Mouse (Mus musculus) brain, embryonic 14.5 days (tissue): ENCODE measurements around the gene Dpm3. TPM values are rescaled to one million over a fixed set of nuclear protein-coding genes. Genes with fewer than 3 reads are reported as not detected.
A peak's percentile ranks its signal among the peaks of the same experiment; 100 is the strongest.

Experiments
- DNase-seq: peaks from one replicate; pipeline ENCODE4 v3.0.0-alpha.2; 2011; ENCODE audit warnings: low read depth
- CTCF ChIP-seq: fragments of 200-500 bp; IDR thresholded peaks from 2 replicates; pipeline ENCODE4 v1.5.1; 2012; ENCODE audit warnings: inconsistent platforms, mild to moderate bottlenecking, moderate library complexity, borderline replicate concordance; ENCODE audit not compliant: insufficient read depth, insufficient read length; ENCODE audit errors: extremely low read depth
- POLR2A ChIP-seq: fragments of 200-500 bp; IDR thresholded peaks from 2 replicates; pipeline ENCODE4 v1.6.1; 2012; ENCODE audit warnings: mild to moderate bottlenecking, inconsistent platforms, borderline replicate concordance; ENCODE audit not compliant: poor library complexity, insufficient read depth, insufficient read length, severe bottlenecking; ENCODE audit errors: extremely low read depth
- polyA plus RNA-seq: library from polyadenylated mRNA; depleted of rRNA; stranded (reverse); fragments of >200 nt; gene quantifications from 2 replicates; pipeline ENCODE4 v1.2.3, GENCODE M21; 2012

The Dpm3 gene
- polyA plus RNA-seq, 1 experiment: 145 TPM

DNA sequence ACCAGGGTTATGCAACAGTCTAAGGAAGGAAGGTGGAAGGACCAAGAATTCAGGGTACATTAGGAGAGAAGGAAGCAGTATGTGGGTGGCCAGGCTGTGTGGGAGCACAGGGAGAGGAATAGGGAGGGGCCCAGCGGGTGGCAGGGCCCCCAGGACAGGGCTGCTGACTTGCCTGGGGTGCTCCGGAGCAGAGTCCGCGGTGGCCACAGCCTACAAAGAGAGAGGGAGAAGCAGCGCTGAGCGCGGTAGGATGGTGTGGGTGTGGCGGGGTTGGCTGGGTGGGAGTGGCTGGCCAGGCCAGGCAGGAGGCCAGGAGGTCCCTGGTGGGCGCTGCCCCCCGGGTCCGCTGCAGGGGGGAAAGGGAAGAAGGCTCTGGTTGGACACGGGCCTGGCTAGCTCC, 20.7 kb upstream of the Dpm3 start:
- no peak for TF ChIP-seq CTCF
- no peak for TF ChIP-seq POLR2A
- no peak for DNase-seq

DNA sequence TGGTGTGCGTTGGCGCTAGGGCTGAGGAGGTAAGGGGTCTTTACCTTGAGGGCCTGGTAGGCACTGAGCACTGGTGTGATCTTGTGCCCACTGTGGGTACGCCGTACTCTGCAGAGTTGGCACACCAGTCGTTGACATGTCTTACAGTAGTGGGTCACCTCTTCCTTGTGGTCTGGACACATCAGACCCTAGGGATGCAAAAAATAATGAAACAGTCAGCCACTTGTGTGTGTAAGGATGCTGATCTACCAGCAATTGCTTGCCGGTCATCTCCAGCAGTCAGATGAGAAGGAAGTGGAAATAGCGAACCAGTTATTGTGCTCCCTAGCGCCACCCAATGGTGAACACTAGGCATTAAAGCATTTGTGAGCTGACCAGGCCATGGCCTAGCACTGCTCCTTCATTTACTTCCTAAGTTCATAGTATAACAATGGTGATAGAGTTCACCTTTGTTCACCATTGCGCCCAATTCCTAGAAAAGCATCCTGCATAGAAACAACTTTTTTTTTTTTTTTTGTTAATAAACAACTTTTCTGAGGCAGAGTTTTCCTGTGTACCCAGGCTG, 16.7 kb upstream of the Dpm3 start:
- TF ChIP-seq CTCF (peak; percentile 70; the same call in 1 of the 2 replicates), POLR2A (no peak)
- peak; percentile 69 for DNase-seq

DNA sequence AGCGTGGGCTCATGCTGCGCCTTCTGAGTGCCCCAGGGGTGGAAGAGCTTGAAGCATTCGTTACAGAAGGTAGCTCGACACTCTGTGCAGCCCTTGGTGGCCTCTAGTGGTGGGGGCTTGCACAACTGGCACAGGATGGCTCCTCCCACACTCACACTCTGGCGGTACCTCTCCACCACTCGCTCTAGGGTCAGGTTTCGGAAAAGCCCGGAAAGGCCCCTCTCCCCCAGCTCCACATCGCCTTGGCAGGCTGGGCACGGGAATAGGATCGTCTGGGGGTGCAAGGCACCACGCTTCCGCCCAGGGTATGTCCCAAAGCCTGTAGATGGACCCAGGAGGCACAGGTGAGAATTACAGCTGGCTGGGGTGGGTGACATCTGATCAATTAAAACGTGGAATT, 15.5 kb upstream of the Dpm3 start:
- peak; percentile 66 for DNase-seq
- no peak for TF ChIP-seq POLR2A
- TF ChIP-seq CTCF: peak; percentile 56; the same call in 1 of the 2 replicates

DNA sequence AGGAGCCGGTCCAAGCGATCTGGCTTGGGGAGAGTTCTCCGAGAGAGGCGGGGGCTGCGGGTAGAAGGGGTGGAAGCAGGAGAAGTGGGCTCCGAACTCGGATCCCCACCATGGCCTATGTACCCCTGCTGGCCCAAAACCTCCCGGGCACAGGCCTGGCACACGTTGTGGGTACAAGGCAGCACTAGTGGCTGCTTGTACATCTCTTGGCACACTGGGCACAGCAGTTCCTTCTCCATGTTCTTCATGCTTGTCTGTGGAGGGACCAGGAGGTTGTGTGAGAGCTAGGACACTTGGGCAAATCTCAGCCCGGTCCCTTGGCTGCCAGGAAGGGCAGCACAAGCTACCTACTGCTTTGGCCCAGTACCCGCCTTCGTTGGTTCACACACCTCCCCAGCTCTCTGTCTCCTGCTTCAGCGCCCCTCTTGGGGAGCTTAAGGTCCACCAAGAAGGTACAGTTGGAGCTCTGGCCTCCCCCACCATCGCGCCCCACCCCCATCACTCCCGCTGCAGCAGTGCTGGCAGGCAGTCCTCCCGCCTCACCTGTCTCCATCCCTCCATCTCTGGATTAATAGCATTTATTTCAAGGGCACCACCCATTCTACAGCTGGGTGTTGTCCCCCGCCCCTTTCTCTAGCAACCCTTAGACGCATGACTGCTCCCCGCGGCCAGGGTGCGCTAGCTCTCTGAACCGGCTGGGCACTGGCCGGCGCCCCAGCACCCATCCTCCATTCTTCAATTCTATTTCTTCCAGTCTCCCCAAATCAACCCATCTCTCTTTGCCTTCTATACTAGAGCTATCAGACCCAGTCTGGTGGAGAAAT, 14.8 kb upstream of the Dpm3 start:
- DNase-seq: peak; percentile 31
- TF ChIP-seq CTCF (peak; percentile 31; the same call in 1 of the 2 replicates), POLR2A (no peak)

DNA sequence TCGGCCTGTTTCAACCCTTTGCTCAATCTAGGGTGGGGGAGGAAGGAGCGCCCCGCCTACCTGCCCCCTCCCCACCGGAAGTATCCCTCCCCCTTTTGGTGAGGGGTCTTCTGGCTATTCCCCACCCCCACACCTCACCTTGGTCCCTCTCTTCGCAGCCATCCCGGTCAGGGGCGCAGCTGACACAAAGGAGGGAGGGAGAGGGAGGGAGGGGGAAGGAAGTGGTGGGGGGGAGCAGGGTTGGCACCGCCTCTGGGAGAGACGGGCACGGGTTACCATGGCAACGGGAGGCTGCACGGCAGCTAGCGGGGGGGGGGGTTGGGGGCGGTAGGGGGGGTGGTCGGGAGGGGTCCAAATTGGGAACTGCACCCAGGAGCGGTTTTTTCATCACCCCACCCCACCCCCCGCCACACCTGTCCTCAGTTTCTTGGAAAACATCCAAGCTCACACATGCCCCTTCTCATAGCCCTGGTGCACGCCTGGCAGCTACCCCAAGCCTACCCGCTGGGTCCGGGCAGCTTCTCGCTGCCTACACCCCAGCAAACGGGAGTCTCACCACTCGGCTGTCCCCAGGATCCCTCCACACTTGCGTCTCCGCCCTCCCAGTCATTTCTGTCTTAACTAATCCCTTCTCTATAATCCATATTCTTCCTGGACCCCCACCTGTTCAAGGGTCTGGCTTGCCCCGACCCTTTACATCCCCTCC, 14.0 kb upstream of the Dpm3 start:
- no peak for TF ChIP-seq CTCF
- TF ChIP-seq POLR2A: peak; percentile 18; the same call in 1 of the 2 replicates
- peak; percentile 96 for DNase-seq

DNA sequence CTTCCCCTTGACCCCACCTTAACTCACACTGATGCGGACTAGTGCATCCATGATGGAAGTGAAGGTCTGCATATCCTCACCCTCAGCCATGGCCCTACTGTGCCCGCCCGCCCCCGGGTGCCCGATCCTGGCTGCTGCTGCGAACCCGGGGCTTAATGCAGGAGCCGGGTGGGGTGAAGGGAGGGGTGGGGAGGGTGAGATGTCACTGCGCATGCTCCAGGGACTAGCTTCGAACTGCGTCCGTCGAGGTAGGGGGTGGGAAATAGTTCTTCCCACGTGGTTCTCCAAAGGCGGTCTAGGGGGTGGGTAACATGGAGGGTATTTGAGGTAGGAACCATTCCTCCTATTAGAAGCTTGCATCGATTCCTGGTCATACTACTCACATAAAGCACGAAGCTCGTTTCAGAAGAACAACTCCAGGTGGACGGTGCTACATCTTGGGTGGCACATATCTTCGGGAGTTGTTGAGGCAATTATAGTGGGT, 13.4 kb upstream of the Dpm3 start, which contains the start of gene Krtcap2:
Gene Krtcap2, plus strand, starts transcription at position 279 of the 484 bp plus-strand sequence.
- peak; percentile 94 for DNase-seq
- TF ChIP-seq POLR2A: no peak
- no peak for TF ChIP-seq CTCF

DNA sequence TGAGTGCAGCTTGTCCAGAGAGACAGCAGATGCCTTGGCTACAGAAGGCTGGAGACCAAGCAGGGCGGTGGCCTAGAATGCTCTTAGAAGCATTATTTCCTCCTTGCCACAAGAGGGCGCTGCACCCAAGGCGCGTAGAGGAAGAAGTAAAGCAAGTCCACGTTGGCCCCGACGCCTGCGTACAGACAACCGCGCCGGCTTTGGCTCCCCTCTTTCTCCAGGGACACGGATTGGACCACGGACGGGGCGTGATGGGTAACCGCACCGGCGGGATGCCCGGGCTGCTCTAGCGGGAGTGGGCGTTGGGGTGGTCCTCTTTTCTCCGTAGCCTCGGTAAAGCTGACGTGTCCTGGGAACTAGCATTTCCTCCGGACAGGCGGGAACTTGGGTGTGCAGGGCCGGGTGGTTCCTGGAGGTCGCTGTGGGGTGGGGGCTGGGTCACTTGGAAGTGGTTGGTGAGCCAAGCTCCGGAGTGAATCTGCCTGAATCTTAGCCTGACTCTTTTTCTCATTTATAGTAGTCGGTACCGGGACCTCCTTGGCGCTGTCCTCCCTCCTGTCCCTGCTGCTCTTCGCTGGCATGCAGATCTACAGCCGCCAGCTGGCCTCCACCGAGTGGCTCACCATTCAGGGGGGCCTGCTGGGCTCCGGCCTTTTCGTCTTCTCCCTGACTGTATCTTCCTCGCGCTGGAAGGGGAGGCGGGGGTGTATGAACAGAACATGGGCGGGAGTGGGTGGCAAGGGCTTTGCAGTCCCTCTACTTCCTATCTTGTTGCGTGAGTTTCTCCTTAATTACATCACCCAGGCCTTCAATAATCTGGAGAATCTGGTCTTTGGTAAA, 12.7 kb upstream of the Dpm3 start, which contains the start of gene Trim46:
Gene Trim46, minus strand, starts transcription at position 49 of the 840 bp plus-strand sequence.
- peak; percentile 18; the same call in 1 of the 2 replicates for TF ChIP-seq POLR2A
- peak; percentile 96 for TF ChIP-seq CTCF
- DNase-seq: peak; percentile 97

DNA sequence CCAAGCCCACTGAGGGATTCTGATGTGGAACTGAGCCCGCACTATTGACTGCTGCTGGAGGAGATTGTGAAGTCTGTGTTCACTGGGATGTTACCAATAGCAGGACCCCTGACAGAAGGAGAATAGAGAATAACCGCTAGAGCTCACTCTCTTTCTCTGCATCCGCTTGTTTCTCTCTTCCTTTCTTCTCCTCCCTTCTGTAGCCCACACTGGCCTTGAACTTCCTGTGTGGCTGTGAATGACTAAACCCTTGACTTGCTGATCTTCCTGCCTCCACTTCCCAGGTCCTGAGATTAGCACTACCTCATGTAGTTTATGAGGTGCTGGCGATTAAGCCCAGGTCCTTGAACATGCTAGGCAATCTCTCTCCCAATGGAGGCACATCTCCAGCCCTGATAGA, 11.7 kb upstream of the Dpm3 start:
- no peak for DNase-seq
- TF ChIP-seq CTCF: no peak
- no peak for TF ChIP-seq POLR2A

DNA sequence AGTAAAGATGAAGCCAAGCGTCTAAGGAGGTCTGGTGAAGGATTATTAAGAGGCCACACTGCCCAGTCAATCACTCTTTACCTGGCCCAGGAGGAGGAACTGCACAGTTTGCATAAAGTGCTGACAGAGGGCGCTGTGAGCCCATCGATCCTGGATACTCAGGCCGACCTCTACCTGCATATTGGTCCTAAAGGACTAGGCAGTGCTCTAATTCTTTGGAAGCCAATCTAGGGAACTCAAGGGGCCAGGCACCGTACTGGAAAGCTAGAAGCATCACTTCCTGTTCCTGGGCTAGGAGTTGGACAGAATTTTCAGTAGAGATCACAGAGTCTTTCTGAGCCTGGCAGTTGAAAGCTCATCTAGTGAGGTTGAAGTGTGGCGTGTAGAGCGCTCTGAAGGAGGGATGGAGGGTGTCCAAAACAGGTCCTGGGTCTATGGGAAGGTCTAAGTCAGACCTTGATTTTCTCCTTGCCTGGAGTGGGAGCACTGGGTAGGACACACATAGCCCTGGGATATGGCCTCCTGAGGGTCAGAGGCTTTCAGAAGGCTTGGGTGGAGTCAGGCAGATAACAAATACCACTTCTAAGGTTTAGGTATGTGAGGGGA, 8.6 kb upstream of the Dpm3 start:
- TF ChIP-seq CTCF (peak; percentile 63), POLR2A (no peak)
- peak; percentile 62 for DNase-seq

DNA sequence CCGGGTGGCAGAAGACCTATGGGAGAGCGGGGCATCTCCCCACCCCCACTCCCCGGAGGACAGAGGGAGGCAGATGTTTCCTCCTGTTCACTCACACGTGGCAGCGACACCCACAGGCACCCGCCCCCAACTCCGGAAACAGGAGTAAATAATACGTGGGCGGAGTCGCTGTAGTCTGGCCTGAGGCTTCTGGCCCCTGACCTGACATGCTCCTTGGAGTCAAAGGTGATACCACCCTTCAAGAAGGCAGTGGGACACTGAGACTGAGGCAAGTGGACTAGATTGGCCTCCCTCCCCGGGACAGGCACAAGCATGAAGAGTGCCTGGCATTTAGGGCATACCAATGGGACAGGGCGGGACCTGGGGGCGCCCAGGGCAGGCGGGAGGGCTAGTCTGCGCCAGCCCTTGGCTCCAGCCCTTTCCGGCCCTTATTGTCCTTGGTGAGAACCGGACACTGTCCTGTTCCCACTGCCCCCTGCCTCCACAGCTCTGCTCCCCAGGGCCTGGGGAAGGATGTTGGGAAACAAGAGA, 7.7 kb upstream of the Dpm3 start:
- DNase-seq: no peak
- no peak for TF ChIP-seq POLR2A
- TF ChIP-seq CTCF: no peak

DNA sequence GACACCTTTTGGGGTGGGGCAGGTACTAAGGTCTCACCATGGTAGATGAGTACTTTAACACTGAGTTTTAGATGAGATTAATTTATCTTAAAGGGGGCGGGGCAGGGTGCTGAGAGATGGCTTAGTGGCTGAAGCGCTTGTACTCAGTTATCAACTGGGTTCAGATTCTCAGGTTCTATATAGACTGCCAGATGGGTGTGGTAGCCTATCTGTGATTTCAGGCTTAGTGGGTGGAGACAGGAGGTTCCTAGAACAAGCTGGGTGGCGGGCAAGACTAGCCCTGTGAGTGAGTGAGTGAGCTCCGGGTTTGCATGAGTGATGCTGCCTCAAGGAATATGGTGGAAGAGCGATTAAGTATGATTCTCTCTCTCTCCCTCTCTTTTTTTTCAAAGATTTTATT, 4.2 kb upstream of the Dpm3 start:
- no peak for DNase-seq
- no peak for TF ChIP-seq POLR2A

DNA sequence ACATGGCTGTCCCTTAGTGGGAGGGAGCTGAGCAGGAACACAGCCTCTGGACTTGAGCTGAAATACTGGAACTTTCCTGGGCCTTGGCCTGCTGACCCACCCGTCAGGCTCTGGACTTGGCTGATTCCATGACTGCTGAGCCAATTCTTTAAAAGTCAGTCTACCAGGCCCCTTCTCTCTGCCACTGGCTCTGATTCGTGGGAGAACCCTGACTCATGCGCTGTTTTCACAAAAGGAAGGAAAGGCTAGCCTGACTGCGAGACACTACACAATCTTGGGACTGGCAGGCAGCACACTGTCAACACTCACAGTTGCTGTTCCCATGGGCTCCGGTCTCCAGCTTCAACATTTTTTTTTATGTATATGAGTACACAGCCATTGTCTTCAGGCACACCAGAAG, 3.0 kb upstream of the Dpm3 start:
- no peak for DNase-seq
- TF ChIP-seq CTCF: no peak
- TF ChIP-seq POLR2A: no peak

DNA sequence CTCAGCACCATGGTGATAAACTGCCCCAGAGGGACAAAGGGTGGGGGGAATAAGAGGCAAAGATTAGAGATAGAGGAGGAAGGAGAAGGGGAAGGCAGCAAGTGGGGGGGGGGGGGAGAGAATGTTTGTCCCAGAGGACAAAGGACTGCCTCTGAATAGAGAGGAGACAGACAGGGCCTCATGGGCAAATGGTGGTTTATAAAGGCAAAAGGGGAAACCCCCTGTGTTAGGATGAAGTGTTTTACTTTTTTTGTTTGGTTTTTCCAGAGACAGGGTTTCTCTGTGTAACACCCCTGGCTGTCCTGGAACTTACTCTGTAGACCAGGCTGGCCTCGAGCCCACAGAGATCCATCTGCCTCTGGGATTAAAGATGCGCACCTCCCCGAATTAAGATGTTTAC, 1.1 kb downstream of the Dpm3 start:
- DNase-seq: no peak
- TF ChIP-seq CTCF (no peak), POLR2A (no peak)
